Mouse (Mus musculus) ES-Bruce4 (cell line): ENCODE results near the gene Csnk2a1.

ENCODE experiments used
- CTCF ChIP-seq: IDR thresholded peaks from one replicate; pipeline ENCODE4 v1.8.1; 2011; ENCODE audit warnings: low read depth, low read length
- EP300 ChIP-seq: IDR thresholded peaks from 2 replicates; pipeline ENCODE4 v1.6.1; 2011; ENCODE audit warnings: low read depth, low read length; ENCODE audit not compliant: insufficient read depth
- POLR2A ChIP-seq: IDR thresholded peaks from one replicate; pipeline ENCODE4 v1.8.1; 2011; ENCODE audit warnings: low read length; ENCODE audit not compliant: insufficient read depth

- TF ChIP-seq CTCF (no peak), EP300 (no peak), POLR2A (no peak)
Measured at GRCm38 (mm10) chr2:152226248-152227050, at the start of gene Csnk2a1.
